Mouse (Mus musculus) MEL (cell line): ENCODE measurements around the gene Mmp28.

Experiments used
- CTCF ChIP-seq, 3 experiments: IDR thresholded peaks in 2 of 3; conservative IDR thresholded peaks in 1 of 3; 2 replicates each; pipeline ENCODE4 v1.5.1; 2011 to 2012; ENCODE audit warnings: low read length in 3 of 3, low read depth in 2 of 3, mild to moderate bottlenecking in 2 of 3, improper control_type of control experiment in 1 of 3, inconsistent platforms in 1 of 3, mixed read lengths in 1 of 3, moderate library complexity in 1 of 3; ENCODE audit not compliant: control insufficient read depth in 1 of 3, insufficient read depth in 1 of 3, poor library complexity in 1 of 3, severe bottlenecking in 1 of 3
- EP300 ChIP-seq, 2 experiments: IDR thresholded peaks; 2 replicates each; pipeline ENCODE4 v1.6.1; 2011; ENCODE audit warnings: improper control_type of control experiment in 2 of 2, low read length in 2 of 2, low read depth in 1 of 2, mild to moderate bottlenecking in 1 of 2
- GATA1 ChIP-seq: IDR thresholded peaks from 2 replicates; pipeline ENCODE4 v1.6.1; 2011; ENCODE audit warnings: low read depth, low read length, improper control_type of control experiment
- POLR2A ChIP-seq, 2 experiments: IDR thresholded peaks; 2 replicates each; pipeline ENCODE4 v1.6.1; 2011 to 2012; ENCODE audit warnings: low read length in 2 of 2, mild to moderate bottlenecking in 2 of 2, control low read depth in 1 of 2, improper control_type of control experiment in 1 of 2, low read depth in 1 of 2, moderate library complexity in 1 of 2; ENCODE audit not compliant: control insufficient read depth in 1 of 2, insufficient read depth in 1 of 2, poor library complexity in 1 of 2
- TCF12 ChIP-seq: IDR thresholded peaks from 2 replicates; pipeline ENCODE4 v1.6.1; 2014; ENCODE audit warnings: low read depth, mild to moderate bottlenecking, inconsistent platforms, low read length, improper control_type of control experiment, moderate library complexity
- USF1 ChIP-seq: IDR thresholded peaks from 2 replicates; pipeline ENCODE4 v1.6.1; 2014; ENCODE audit warnings: low read depth, mild to moderate bottlenecking, inconsistent platforms, low read length, improper control_type of control experiment, moderate library complexity
- ZC3H11A ChIP-seq: IDR thresholded peaks from 2 replicates; pipeline ENCODE4 v1.6.1; 2012; ENCODE audit warnings: low read depth, mild to moderate bottlenecking, inconsistent platforms, low read length, improper control_type of control experiment
- ZNF384 ChIP-seq: IDR thresholded peaks from 2 replicates; pipeline ENCODE4 v1.6.1; 2012; ENCODE audit warnings: low read depth, mild to moderate bottlenecking, inconsistent platforms, low read length, improper control_type of control experiment

GRCm38 (mm10) chr11:83410510-83410909 lies 52.4 kb downstream of the Mmp28 start:
- TF ChIP-seq CTCF (IDR thresholded peaks at IDR 0.05 in 2 of 3, conservative IDR thresholded peaks at IDR 0.05 in 1 of 3; ENCODE audit: control insufficient read depth in 1 of 3, insufficient read depth in 1 of 3, low read depth in 2 of 3, low read length in 3 of 3, poor library complexity in 1 of 3, severe bottlenecking in 1 of 3) (no peak), POLR2A (IDR thresholded peaks at IDR 0.05; ENCODE audit: control insufficient read depth in 1 of 2, insufficient read depth in 1 of 2, low read depth in 1 of 2, low read length in 2 of 2, poor library complexity in 1 of 2) (no peak), ZC3H11A (no peak), TCF12 (no peak), GATA1 (no peak), USF1 (no peak), EP300 (IDR thresholded peaks at IDR 0.05; ENCODE audit: low read depth in 1 of 2, low read length in 2 of 2) (no peak), ZNF384 (no peak)
